Mouse (Mus musculus) intestine, embryonic 16.5 days (tissue): Measurements from ENCODE around the gene Lyst. TPM values are rescaled to one million over a fixed set of nuclear protein-coding genes. Genes with fewer than 3 reads are reported as not detected.
"Not testable (repeated sequence)": the region's sequence is repeated elsewhere in the genome, so short reads cannot be mapped to it uniquely, and the experiment has no call there.

ENCODE experiments used
- ATAC-seq: fragments of 200-750 bp; cut with Nextera tagmentation; 2 replicates; pipeline ENCODE4 v1.8.0; 2017; ENCODE audit warnings: moderate TSS enrichment, moderate library complexity
- H3K27ac ChIP-seq: fragments of 300-500 bp; sonication (generic); 2 replicates; pipeline ENCODE4 v1.5.1; 2014; ENCODE audit warnings: mild to moderate bottlenecking, low read length
- H3K27me3 ChIP-seq: fragments of 300-500 bp; sonication (generic); replicated peaks from 2 replicates; pipeline ENCODE4 v1.6.1; 2014; ENCODE audit warnings: low read length, control low read depth, mixed read lengths; ENCODE audit not compliant: control insufficient read depth, insufficient read depth
- H3K36me3 ChIP-seq: fragments of 300-500 bp; sonication (generic); 2 replicates; pipeline ENCODE4 v1.6.1; 2014; ENCODE audit warnings: low read length, control low read depth; ENCODE audit not compliant: control insufficient read depth, insufficient read depth
- H3K4me1 ChIP-seq: fragments of 300-500 bp; sonication (generic); 2 replicates; pipeline ENCODE4 v1.6.1; 2014; ENCODE audit warnings: low read length, control low read depth, mixed read lengths; ENCODE audit not compliant: control insufficient read depth, insufficient read depth
- H3K4me2 ChIP-seq: fragments of 300-500 bp; sonication (generic); 2 replicates; pipeline ENCODE4 v1.6.1; 2014; ENCODE audit warnings: low read depth, low read length, control low read depth
- H3K4me3 ChIP-seq: fragments of 300-500 bp; sonication (generic); 2 replicates; pipeline ENCODE4 v1.5.1; 2014; ENCODE audit warnings: mild to moderate bottlenecking, low read length
- H3K9ac ChIP-seq: fragments of 300-500 bp; sonication (generic); 2 replicates; pipeline ENCODE4 v1.6.1; 2014; ENCODE audit warnings: low read depth, low read length
- H3K9me3 ChIP-seq: fragments of 300-500 bp; sonication (generic); 2 replicates; pipeline ENCODE4 v1.6.1; 2016; ENCODE audit warnings: low read length, control low read depth; ENCODE audit not compliant: control insufficient read depth
- WGBS: fragments of 180-500 bp; shearing (Covaris S2); extraction: QIAGEN DNeasy Blood & Tissue Kit; methylation state at CpG from one replicate; pipeline ENCODE4 v1.1.7; 2014; 5-methylcytosine and 5-hydroxymethylcytosine counted together
- polyA plus RNA-seq: library from polyadenylated mRNA; unstranded; fragments of >200 nt; fragmentation: Nextera tagmentation; extraction: Ambion mirVana; gene quantifications from 2 replicates; pipeline ENCODE4 v1.2.1, GENCODE M21; 2015

The Lyst gene
- polyA plus RNA-seq = 2.0 and 3.0 TPM in 2 replicates

GRCm38 (mm10) chr13:13590048-13591011 lies at the start of gene Lyst:
Lyst (plus strand) TSS chr13:13590397.
- no peaks in the 10 kb centered on the region for H3K27me3 ChIP-seq
- peak within 1 kb of the TSS; percentile 87 for H3K4me3 ChIP-seq
- peaks cover 7% of the 10 kb centered on the region; the same call in 1 of the 2 replicates for H3K4me1 ChIP-seq
- H3K27ac ChIP-seq = peak within 1 kb of the TSS; percentile 77
- peak; percentile 99 for ATAC-seq
- under 1% methylated on average over 88 of the region's 88 CpGs for WGBS
- H3K4me2 ChIP-seq = peak within 1 kb of the TSS; percentile 91
- peak within 1 kb of the TSS; percentile 87 for H3K9ac ChIP-seq
- H3K36me3 ChIP-seq = no peaks in the 10 kb centered on the region
- H3K9me3 ChIP-seq = no peaks in the 10 kb centered on the region

GRCm38 (mm10) chr13:13543073-13543472 lies 47.1 kb upstream of the Lyst start:
- H3K4me1 ChIP-seq, H3K27me3 ChIP-seq, ATAC-seq, H3K4me3 ChIP-seq, H3K9ac ChIP-seq, H3K4me2 ChIP-seq, H3K27ac ChIP-seq, H3K36me3 ChIP-seq, H3K9me3 ChIP-seq: not testable (repeated sequence)
- WGBS = 94% methylated on average over 10 of the region's 10 CpGs

- no peak overlapping the region for H3K4me2 ChIP-seq
- no peak overlapping the region for H3K4me3 ChIP-seq
- ATAC-seq = no peak
- H3K27ac ChIP-seq = no peak overlapping the region
- H3K36me3 ChIP-seq = no peaks in the 10 kb centered on the region
- H3K27me3 ChIP-seq = no peaks in the 10 kb centered on the region
- WGBS = 67% methylated on average over 3 of the region's 3 CpGs
- no peak overlapping the region for H3K9ac ChIP-seq
- H3K4me1 ChIP-seq = peaks cover 3% of the 10 kb centered on the region; the same call in 1 of the 2 replicates
- H3K9me3 ChIP-seq = no peaks in the 10 kb centered on the region
Observed at GRCm38 (mm10) chr13:13546792-13547191, 43.4 kb upstream of the Lyst start.

- ATAC-seq = no peak
- H3K27me3 ChIP-seq = no peaks in the 10 kb centered on the region
- H3K4me1 ChIP-seq = peaks cover 3% of the 10 kb centered on the region; the same call in 1 of the 2 replicates
- H3K4me3 ChIP-seq = no peak overlapping the region
- H3K9ac ChIP-seq = no peak overlapping the region
- no peaks in the 10 kb centered on the region for H3K9me3 ChIP-seq
- 94% methylated on average over 4 of the region's 4 CpGs for WGBS
- no peak overlapping the region for H3K4me2 ChIP-seq
- no peak overlapping the region for H3K27ac ChIP-seq
- no peaks in the 10 kb centered on the region for H3K36me3 ChIP-seq
Observed at GRCm38 (mm10) chr13:13547889-13548288, 42.3 kb upstream of the Lyst start.

GRCm38 (mm10) chr13:13548431-13549190 lies 41.6 kb upstream of the Lyst start:
- Histone ChIP-seq H3K4me1 (peaks cover 3% of the 10 kb centered on the region; the same call in 1 of the 2 replicates), H3K4me2 (no peak overlapping the region), H3K4me3 (no peak overlapping the region), H3K9me3 (no peaks in the 10 kb centered on the region), H3K27me3 (no peaks in the 10 kb centered on the region), H3K36me3 (no peaks in the 10 kb centered on the region), H3K27ac (no peak overlapping the region), H3K9ac (no peak overlapping the region)
- 85% methylated on average over 6 of the region's 6 CpGs for WGBS
- ATAC-seq = no peak

GRCm38 (mm10) chr13:13549687-13550660 lies 40.2 kb upstream of the Lyst start:
- no peaks in the 10 kb centered on the region for H3K27me3 ChIP-seq
- peaks cover 3% of the 10 kb centered on the region; the same call in 1 of the 2 replicates for H3K4me1 ChIP-seq
- no peak overlapping the region for H3K4me3 ChIP-seq
- whole genome bisulfite sequencing = 75% methylated on average over 9 of the region's 9 CpGs
- H3K9me3 ChIP-seq = no peaks in the 10 kb centered on the region
- H3K27ac ChIP-seq = no peak overlapping the region
- ATAC-seq = no peak
- H3K36me3 ChIP-seq = no peaks in the 10 kb centered on the region
- no peak overlapping the region for H3K4me2 ChIP-seq
- no peak overlapping the region for H3K9ac ChIP-seq

- no peak for ATAC-seq
- H3K4me3 ChIP-seq = no peak overlapping the region
- WGBS = 51% methylated on average over 3 of the region's 3 CpGs
- H3K9ac ChIP-seq = no peak overlapping the region
- H3K36me3 ChIP-seq = no peaks in the 10 kb centered on the region
- H3K27ac ChIP-seq = no peak overlapping the region
- H3K27me3 ChIP-seq = no peaks in the 10 kb centered on the region
- no peak overlapping the region for H3K4me2 ChIP-seq
- H3K4me1 ChIP-seq = peaks cover 3% of the 10 kb centered on the region; the same call in 1 of the 2 replicates
- no peaks in the 10 kb centered on the region for H3K9me3 ChIP-seq
Observed at GRCm38 (mm10) chr13:13552020-13552419, 38.2 kb upstream of the Lyst start.

GRCm38 (mm10) chr13:13553660-13554059 lies 36.5 kb upstream of the Lyst start:
- no peak for ATAC-seq
- Histone ChIP-seq H3K9me3 (no peaks in the 10 kb centered on the region), H3K9ac (no peak overlapping the region), H3K4me3 (no peak overlapping the region), H3K4me1 (peaks cover 3% of the 10 kb centered on the region; the same call in 1 of the 2 replicates), H3K4me2 (no peak overlapping the region), H3K36me3 (no peaks in the 10 kb centered on the region), H3K27me3 (no peaks in the 10 kb centered on the region), H3K27ac (no peak overlapping the region)
- 76% methylated on average over 1 of the region's 1 CpGs for WGBS
